Mouse (Mus musculus): ENCODE results near the gene Prdm10. TPM values are rescaled to one million over a fixed set of nuclear protein-coding genes. Genes with fewer than 3 reads are reported as not detected.

The Prdm10 gene
- total RNA-seq, 2 experiments from 2014 or later: 3.4 to 5.7 TPM

GRCm38 (mm10) chr9:31262226-31263105 is 17.9 kb upstream of the Prdm10 start:
- DNase-seq: no peak

- no peak for DNase-seq
These were observed 14.2 kb upstream of the Prdm10 start for GRCm38 (mm10) chr9:31266013-31266659.

GRCm38 (mm10) chr9:31271221-31272015 is 8.9 kb upstream of the Prdm10 start:
- DNase-seq: no peak

- no peak for DNase-seq
These were observed 8.2 kb upstream of the Prdm10 start for GRCm38 (mm10) chr9:31272160-31272559.

- no peak for DNase-seq
These were observed 1.7 kb upstream of the Prdm10 start for GRCm38 (mm10) chr9:31278651-31279050.

GRCm38 (mm10) chr9:31279306-31279705 is 1.0 kb upstream of the Prdm10 start:
- no peak for DNase-seq

GRCm38 (mm10) chr9:31279885-31280365 is 413 bp upstream of the Prdm10 start:
- peak; percentile 71 for DNase-seq

- DNase-seq: peak; percentile 88
These were observed 799 bp downstream of the Prdm10 start for GRCm38 (mm10) chr9:31281011-31281662.

- DNase-seq: no peak
These were observed 1.3 kb downstream of the Prdm10 start for GRCm38 (mm10) chr9:31281663-31282015.

GRCm38 (mm10) chr9:31282536-31282935 is 2.2 kb downstream of the Prdm10 start:
- DNase-seq: no peak

- no peak for DNase-seq
These were observed 2.7 kb downstream of the Prdm10 start for GRCm38 (mm10) chr9:31283044-31283443.

- no peak for DNase-seq
These were observed 3.6 kb downstream of the Prdm10 start for GRCm38 (mm10) chr9:31283911-31284310.

- no peak for DNase-seq
These were observed 10.0 kb downstream of the Prdm10 start for GRCm38 (mm10) chr9:31290201-31290862.

- DNase-seq: no peak
These were observed 11.6 kb downstream of the Prdm10 start for GRCm38 (mm10) chr9:31291978-31292377.

- no peak for DNase-seq
These were observed 12.9 kb downstream of the Prdm10 start for GRCm38 (mm10) chr9:31293208-31293607.

GRCm38 (mm10) chr9:31295311-31295710 is 15.0 kb downstream of the Prdm10 start:
- DNase-seq: no peak

- no peak for DNase-seq
These were observed 16.0 kb downstream of the Prdm10 start for GRCm38 (mm10) chr9:31296293-31296692.

- no peak for DNase-seq
These were observed 18.4 kb downstream of the Prdm10 start for GRCm38 (mm10) chr9:31298751-31299150.

GRCm38 (mm10) chr9:31300525-31300924 is 20.2 kb downstream of the Prdm10 start:
- no peak for DNase-seq

- DNase-seq: no peak
These were observed 20.8 kb downstream of the Prdm10 start for GRCm38 (mm10) chr9:31301107-31301506.

- no peak for DNase-seq
These were observed 21.4 kb downstream of the Prdm10 start for GRCm38 (mm10) chr9:31301526-31302311.

All from gastrocnemius, postnatal 10 days (tissue).